Mouse (Mus musculus) stomach, postnatal 0 days (tissue): ENCODE data around the gene Ywhag. TPM values are rescaled to one million over a fixed set of nuclear protein-coding genes. Genes with fewer than 3 reads are reported as not detected.
A peak's percentile ranks its signal among the peaks of the same experiment; 100 is the strongest.

Source experiments
- ATAC-seq: fragments of 200-750 bp; cut with Nextera tagmentation; 2 replicates; pipeline ENCODE4 v1.8.0; 2017; ENCODE audit not compliant: low FRiP score, low TSS enrichment
- DNase-seq: peaks from one replicate; pipeline ENCODE4 v3.0.0-alpha.2; 2016; ENCODE audit warnings: low spot score
- H3K27ac ChIP-seq: fragments of 300-500 bp; sonication (generic); replicated peaks from 2 replicates; pipeline ENCODE4 v1.5.1; 2014; ENCODE audit warnings: mild to moderate bottlenecking, control low read depth
- H3K27me3 ChIP-seq: fragments of 300-500 bp; sonication (generic); 2 replicates; pipeline ENCODE4 v1.6.1; 2014; ENCODE audit warnings: low read length; ENCODE audit not compliant: control insufficient read depth, insufficient read depth
- H3K36me3 ChIP-seq: fragments of 300-500 bp; sonication (generic); 2 replicates; pipeline ENCODE4 v1.6.1; 2014; ENCODE audit warnings: low read length, mixed read lengths; ENCODE audit not compliant: control insufficient read depth, insufficient read depth
- H3K4me1 ChIP-seq: fragments of 300-500 bp; sonication (generic); replicated peaks from 2 replicates; pipeline ENCODE4 v1.6.1; 2014; ENCODE audit warnings: antibody characterized with exemption; ENCODE audit not compliant: control insufficient read depth, insufficient read depth
- H3K4me2 ChIP-seq: fragments of 300-500 bp; sonication (generic); replicated peaks from 2 replicates; pipeline ENCODE4 v1.6.1; 2014; ENCODE audit warnings: low read depth, mild to moderate bottlenecking, control low read depth, moderate library complexity
- H3K4me3 ChIP-seq: fragments of 300-500 bp; sonication (generic); 2 replicates; pipeline ENCODE4 v1.5.1; 2014; ENCODE audit warnings: low read depth, low read length, control low read depth
- H3K9ac ChIP-seq: fragments of 300-500 bp; sonication (generic); 2 replicates; pipeline ENCODE4 v1.6.1; 2014; ENCODE audit warnings: mild to moderate bottlenecking, low read length, control low read depth, mixed read lengths
- H3K9me3 ChIP-seq: fragments of 300-500 bp; sonication (generic); 2 replicates; pipeline ENCODE4 v1.6.1; 2016; ENCODE audit warnings: low read length; ENCODE audit not compliant: control insufficient read depth
- CTCF ChIP-seq: IDR thresholded peaks from 2 replicates; pipeline ENCODE4 v1.5.1; 2016; ENCODE audit warnings: antibody characterized with exemption, low read depth, mild to moderate bottlenecking, moderate library complexity
- EP300 ChIP-seq: optimal IDR thresholded peaks from 2 replicates; pipeline ENCODE3; 2016; ENCODE audit warnings: antibody characterized with exemption
- WGBS: fragments of 180-500 bp; shearing (Covaris S2); extraction: QIAGEN DNeasy Blood & Tissue Kit; methylation state at CpG from one replicate; pipeline ENCODE4 v1.1.7; 2014; 5-methylcytosine and 5-hydroxymethylcytosine counted together
- polyA plus RNA-seq: library from polyadenylated mRNA; unstranded; fragments of >200 nt; fragmentation: Nextera tagmentation; extraction: Ambion mirVana; gene quantifications from 2 replicates; pipeline ENCODE4 v1.2.1, GENCODE M21; 2015

The Ywhag gene
- polyA plus RNA-seq, 1 experiment from 2014 or later: 89.2 TPM

DNA sequence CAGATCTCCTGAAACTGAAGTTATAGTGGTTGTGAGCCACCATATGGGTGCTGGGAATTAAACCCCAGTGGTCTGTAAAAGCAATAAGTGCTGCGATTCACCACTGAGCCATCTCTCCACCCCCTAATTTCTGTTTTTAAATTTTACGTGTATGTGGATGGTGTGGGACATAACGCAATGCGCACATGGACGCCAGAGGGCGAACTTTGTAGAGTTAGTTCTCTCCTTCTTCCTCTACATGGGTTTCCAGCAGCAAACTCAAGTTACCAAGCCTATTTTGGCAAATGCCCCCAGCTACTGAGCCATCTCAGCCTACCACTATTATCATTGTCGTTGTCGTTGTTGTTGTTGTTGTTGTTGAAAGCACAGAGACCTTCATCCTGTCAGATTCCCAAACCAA lies 57.2 kb downstream of the Ywhag start:
- H3K27ac ChIP-seq: 0 out of 2 replicates have a peak overlapping the region, but pooled peaks have one; percentile 2
- TF ChIP-seq EP300: no peak
- TF ChIP-seq CTCF: peak; percentile 78
- 13% methylated on average over 8 of the region's 8 CpGs for WGBS
- H3K9ac ChIP-seq: no peak overlapping the region
- ATAC-seq: no peak
- H3K9me3 ChIP-seq: no peaks in the 10 kb centered on the region
- H3K4me2 ChIP-seq: peak overlapping the region; percentile 57
- peaks cover 7% of the 10 kb centered on the region; the same call in 1 of the 2 replicates for H3K4me1 ChIP-seq
- H3K36me3 ChIP-seq: no peaks in the 10 kb centered on the region
- H3K4me3 ChIP-seq: peak overlapping the region; percentile 31
- DNase-seq: peak; percentile 65
- no peaks in the 10 kb centered on the region for H3K27me3 ChIP-seq

DNA sequence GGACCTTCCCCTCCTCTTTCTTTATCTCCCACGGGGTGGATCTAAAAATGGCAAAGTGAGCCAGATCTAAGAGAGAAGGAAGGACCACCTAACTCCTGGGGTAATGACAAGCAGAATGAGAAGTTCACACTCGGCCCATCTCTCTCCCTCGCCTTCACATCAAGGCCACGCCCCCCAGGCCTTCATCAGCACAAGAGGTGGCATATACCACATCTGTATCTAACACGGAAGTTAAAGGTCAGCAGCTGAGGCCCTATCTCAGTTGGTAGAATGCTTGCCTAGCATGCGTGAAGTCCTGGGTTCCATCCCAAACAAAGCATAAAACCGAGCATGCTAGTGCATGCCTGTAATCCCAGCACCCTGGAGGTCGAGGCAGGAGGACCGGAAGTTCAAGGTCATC lies 60.7 kb downstream of the Ywhag start:
- H3K4me3 ChIP-seq: no peak overlapping the region
- H3K9ac ChIP-seq: no peak overlapping the region
- no peak for TF ChIP-seq CTCF
- TF ChIP-seq EP300: no peak
- no peak overlapping the region for H3K27ac ChIP-seq
- H3K4me2 ChIP-seq: no peak overlapping the region
- WGBS: 63% methylated on average over 9 of the region's 9 CpGs
- no peaks in the 10 kb centered on the region for H3K36me3 ChIP-seq
- H3K4me1 ChIP-seq: 0 out of 2 replicates have a peak, but pooled peaks cover 4% of the 10 kb centered on the region
- no peak for ATAC-seq
- no peaks in the 10 kb centered on the region for H3K9me3 ChIP-seq
- DNase-seq: no peak
- H3K27me3 ChIP-seq: no peaks in the 10 kb centered on the region

DNA sequence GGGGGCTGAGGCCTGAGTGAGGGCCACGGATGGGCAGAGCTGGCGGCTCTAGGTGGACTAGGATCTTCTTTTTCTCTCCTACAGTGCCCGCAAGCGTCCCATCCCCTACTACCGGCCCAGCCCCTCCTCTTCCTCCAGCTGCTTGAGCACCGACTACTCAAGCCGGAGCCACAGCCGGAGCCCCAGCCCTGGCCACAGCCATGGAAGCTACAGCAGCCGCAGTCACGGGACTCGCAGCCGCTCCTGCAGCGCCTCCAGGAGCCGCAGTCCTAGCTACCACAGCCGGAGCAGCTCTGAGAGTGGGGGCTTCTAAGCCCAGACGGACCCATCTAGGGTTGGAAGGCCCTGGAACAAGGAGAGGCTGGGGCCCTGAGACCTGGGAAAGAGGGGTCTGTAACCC lies 61.4 kb downstream of the Ywhag start:
- Histone ChIP-seq H3K9me3 (no peaks in the 10 kb centered on the region), H3K9ac (peak overlapping the region; percentile 18; the same call in 1 of the 2 replicates), H3K36me3 (no peaks in the 10 kb centered on the region), H3K27me3 (no peaks in the 10 kb centered on the region), H3K4me3 (no peak overlapping the region), H3K4me1 (0 out of 2 replicates have a peak, but pooled peaks cover 4% of the 10 kb centered on the region), H3K27ac (no peak overlapping the region), H3K4me2 (no peak overlapping the region)
- ATAC-seq: no peak
- no peak for TF ChIP-seq EP300
- TF ChIP-seq CTCF: no peak
- 24% methylated on average over 16 of the region's 16 CpGs for WGBS
- DNase-seq: no peak

DNA sequence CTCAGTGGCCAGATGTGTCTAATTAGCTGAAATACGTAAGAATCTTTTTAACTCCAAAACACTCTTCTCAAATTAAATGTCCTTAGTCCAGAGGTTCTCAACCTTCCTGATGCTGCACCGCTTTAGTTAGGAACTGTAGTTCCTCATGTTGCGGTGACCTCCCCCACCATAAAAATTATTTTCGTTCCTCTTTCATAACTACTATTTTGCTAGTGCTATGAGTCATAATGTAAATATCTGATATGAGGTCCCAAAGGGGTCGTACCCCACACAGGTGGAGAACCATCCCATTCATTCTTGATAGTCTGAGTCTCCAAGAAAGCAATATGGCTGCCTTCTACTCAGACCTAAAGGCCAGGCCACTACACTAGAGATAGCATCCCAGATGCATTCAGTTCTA lies 63.9 kb downstream of the Ywhag start:
- Histone ChIP-seq H3K9me3 (no peaks in the 10 kb centered on the region), H3K36me3 (no peaks in the 10 kb centered on the region), H3K4me3 (no peak overlapping the region), H3K9ac (no peak overlapping the region), H3K27ac (no peak overlapping the region), H3K4me1 (no peaks in the 10 kb centered on the region), H3K4me2 (no peak overlapping the region), H3K27me3 (0 out of 2 replicates have a peak, but pooled peaks cover 3% of the 10 kb centered on the region)
- no peak for ATAC-seq
- no peak for DNase-seq
- TF ChIP-seq EP300: no peak
- no peak for TF ChIP-seq CTCF
- 79% methylated on average over 5 of the region's 5 CpGs for WGBS

DNA sequence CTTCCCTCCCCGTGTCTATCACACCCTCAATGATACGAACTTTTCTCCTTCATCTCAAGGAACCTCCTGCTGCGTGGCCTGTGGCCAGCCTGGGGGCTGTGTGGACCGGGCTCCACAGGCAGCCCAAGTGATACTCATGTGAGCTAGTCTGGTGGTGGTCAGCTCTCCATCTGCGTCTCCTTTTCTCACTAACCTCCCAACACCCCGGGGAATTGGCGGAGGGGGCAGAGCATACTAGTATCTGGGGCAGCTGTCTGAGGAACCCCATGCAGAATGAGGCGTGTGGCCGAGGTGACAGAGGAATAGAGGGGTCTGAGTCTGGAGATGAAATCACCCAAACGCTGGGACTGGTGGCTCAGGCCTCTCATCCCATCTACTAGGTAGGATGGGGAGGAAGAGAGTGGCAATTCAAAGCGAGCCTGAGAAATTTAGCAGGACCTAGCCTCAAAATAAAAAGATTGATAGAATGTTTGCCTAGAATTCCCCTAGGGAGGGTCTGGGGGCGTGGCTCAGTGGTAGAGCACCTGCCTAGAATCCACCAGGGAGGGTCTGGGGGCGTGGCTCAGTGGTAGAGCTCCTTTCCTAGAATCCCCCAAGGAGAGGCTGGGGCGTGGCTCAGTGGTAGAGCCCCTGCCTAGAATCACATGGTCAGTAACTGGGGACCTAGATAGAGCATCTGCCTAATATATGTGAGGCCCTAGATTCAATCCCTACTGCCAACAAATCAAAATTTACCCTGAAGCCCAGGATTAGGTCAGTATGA lies 64.6 kb downstream of the Ywhag start:
- Histone ChIP-seq H3K4me1 (no peaks in the 10 kb centered on the region), H3K9ac (no peak overlapping the region), H3K27ac (no peak overlapping the region), H3K36me3 (no peaks in the 10 kb centered on the region), H3K4me3 (no peak overlapping the region), H3K9me3 (no peaks in the 10 kb centered on the region), H3K27me3 (0 out of 2 replicates have a peak, but pooled peaks cover 3% of the 10 kb centered on the region), H3K4me2 (no peak overlapping the region)
- 66% methylated on average over 14 of the region's 14 CpGs for WGBS
- DNase-seq (no peak), ATAC-seq (no peak)
- TF ChIP-seq EP300: no peak

DNA sequence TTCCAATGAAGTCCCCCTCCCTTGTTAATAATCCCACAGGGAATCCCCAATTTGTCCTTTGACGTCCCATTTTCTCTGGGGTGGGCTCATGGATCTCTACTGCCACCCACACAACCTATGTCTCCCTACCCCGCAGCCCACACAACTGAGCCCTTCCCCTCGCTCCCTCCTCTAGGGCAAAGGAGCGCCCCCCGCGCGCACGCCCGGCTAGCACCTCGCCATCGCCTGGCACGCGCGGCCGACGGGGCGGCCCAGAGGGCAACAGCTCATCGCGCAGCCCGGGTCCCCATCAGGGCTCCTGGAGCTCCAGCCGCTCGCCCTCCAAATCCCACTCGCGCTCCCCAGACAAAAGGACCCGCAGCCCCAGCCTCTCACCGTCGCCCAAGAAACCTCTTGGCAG lies 65.8 kb downstream of the Ywhag start:
- ATAC-seq (no peak), DNase-seq (no peak)
- Histone ChIP-seq H3K4me2 (peak overlapping the region; percentile 80), H3K4me1 (no peaks in the 10 kb centered on the region), H3K4me3 (peak overlapping the region; percentile 49), H3K9ac (no peak overlapping the region), H3K27ac (no peak overlapping the region), H3K36me3 (no peaks in the 10 kb centered on the region), H3K27me3 (0 out of 2 replicates have a peak, but pooled peaks cover 3% of the 10 kb centered on the region), H3K9me3 (no peaks in the 10 kb centered on the region)
- TF ChIP-seq EP300 (no peak), CTCF (no peak)
- 4% methylated on average over 27 of the region's 27 CpGs for WGBS
